Mouse (Mus musculus) E14TG2a.4 (cell line): ENCODE data around the gene Zfp991.
"Not testable (repeated sequence)": the region's sequence is repeated elsewhere in the genome, so short reads cannot be mapped to it uniquely, and the experiment has no call there.

ENCODE experiments used
- CTCF ChIP-seq: conservative IDR thresholded peaks from 2 replicates; pipeline ENCODE4 v1.5.1; 2014; ENCODE audit warnings: low read length
- POU5F1 ChIP-seq: IDR thresholded peaks from 2 replicates; pipeline ENCODE4 v1.6.1; 2014; ENCODE audit warnings: low read length, borderline replicate concordance

DNA sequence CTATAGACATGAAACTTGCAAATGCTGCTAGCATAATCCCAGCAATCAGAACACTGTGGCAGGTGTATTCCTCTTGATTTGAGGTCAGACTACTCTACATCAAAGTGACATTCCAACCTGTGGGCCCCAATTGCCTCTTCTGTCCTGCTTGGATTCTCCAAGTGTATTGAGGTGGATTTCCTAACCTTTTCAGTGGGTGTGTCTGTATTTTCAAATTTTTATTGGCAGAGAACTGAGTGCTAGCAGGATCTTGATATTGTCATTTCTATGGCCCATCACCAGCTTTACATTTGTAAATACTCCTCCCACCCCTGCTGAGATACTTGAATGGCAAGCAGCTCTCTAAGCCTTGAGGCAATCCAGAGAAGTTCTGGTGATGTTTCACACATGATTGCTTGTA, 3.7 kb upstream of the Zfp991 start:
- not testable (repeated sequence) for TF ChIP-seq CTCF, POU5F1
